Mouse (Mus musculus): ENCODE results near the gene Hsd17b11.
"Not testable (repeated sequence)": the region's sequence is repeated elsewhere in the genome, so short reads cannot be mapped to it uniquely, and the experiment has no call there.

The Hsd17b11 gene

DNA sequence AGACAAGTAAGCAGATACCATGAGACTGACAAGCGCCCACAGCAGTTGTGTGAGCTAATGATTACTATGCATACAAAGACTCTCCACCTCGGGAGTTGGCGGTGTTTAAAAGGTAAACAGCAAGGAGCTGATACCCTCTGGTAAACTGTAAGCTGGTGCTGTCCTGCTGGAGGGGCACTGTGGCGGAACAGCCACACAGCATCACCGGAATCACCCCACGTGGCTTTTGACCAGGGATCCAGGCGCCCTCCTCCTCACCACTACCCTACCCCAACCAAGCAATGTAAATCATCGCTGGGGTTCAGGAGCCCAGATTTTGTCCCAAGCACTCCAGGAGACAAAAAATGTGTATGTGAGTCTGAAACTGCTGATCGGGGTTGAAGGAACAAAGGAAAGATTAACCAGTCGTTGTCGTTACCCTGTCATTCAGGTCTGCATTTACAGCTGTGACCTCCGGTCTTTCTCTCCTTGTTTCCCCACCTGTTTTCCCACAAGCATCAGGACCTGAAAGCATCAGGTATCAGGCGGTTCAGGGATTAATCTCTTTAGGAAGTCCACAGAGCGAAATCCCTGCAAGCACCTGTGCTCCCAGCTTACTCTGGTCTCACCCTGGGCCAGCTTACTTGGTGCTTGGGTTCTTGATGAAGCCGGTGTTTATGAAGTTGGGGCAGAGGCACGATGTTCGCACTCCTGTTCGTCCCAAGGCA is 19.0 kb downstream of the Hsd17b11 start:
- in situ Hi-C loops (cut with MboI; ENCODE audit: low pct_unique_long_range_greater_than_20kb in 1 of 2, low sequenced_read_pairs in 2 of 2, unreplicated experiment in 1 of 2) = no loop called here

DNA sequence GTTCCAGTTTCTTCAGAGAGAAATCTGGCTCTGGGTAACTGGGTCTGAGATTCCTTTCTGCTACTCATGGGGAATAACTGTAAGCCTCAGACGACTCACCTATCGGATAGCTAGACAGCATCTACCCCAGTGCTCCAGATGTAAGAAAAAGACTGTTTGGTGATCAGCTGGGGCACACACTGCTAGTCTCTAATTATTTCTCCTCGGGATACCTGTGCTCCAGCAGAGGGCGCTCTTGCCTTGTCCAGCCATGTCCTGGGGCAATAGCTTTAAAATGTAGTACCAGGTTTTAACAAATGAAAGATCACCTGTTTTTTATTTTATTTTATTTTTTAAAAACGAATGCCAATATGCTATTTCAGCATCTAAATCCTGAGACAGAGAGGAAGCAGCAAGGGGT is 22.0 kb downstream of the Hsd17b11 start:
- in situ Hi-C loops (cut with MboI; ENCODE audit: low pct_unique_long_range_greater_than_20kb in 1 of 2, low sequenced_read_pairs in 2 of 2, unreplicated experiment in 1 of 2) = loop anchor here in 1 of 2 experiments (5.0 to 10.0 kb wide), 2 partner anchors 38 to 335 kb away; no protein-coding TSS in a partner anchor

DNA sequence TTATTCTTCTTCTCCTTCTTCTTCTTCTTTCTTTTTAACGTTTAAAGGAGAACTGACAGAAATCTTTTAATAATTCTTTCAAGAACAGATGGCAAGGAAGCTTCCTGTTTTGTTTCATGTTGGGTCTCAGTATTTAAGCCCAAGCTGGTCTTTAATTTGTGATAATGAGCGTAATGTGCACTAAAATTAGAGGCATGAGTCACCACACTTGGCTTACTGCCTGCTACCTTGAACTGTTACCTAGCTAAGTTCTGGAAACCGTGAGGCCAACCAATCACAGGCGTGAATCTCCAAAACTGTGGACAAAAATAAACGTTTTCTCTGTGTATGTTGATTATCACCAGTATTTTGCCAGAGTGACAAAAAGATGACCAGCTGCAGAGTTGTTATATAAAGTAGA is 23.0 kb downstream of the Hsd17b11 start:
- in situ Hi-C loops (cut with MboI; ENCODE audit: low pct_unique_long_range_greater_than_20kb in 1 of 2, low sequenced_read_pairs in 2 of 2, unreplicated experiment in 1 of 2) = loop anchor here in 1 of 2 experiments (5.0 to 10.0 kb wide), 2 partner anchors 39 to 336 kb away; no protein-coding TSS in a partner anchor

DNA sequence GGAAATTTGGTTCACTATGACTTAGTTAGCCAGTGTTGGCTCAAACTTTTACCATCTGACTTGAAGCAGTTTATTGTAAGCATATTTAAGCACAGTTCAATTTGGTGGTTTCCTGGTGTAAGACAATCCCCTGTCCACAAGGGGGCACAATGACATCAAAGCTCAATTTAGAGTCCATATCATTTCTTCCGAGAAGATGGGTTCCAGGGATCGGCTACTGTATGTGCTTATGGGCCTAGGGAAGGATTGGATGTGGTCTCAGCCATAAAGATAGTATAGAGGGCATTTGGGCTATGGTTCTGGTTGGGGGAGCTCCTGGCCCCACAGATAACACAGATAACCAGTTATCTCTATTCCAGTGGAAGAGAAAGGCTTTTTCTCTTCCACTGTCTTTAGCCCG is 26.5 kb downstream of the Hsd17b11 start:
- in situ Hi-C loops (cut with MboI; ENCODE audit: low pct_unique_long_range_greater_than_20kb in 1 of 2, low sequenced_read_pairs in 2 of 2, unreplicated experiment in 1 of 2) = loop anchor here in 1 of 2 experiments (5.0 to 10.0 kb wide), 2 partner anchors 42 to 340 kb away; no protein-coding TSS in a partner anchor

DNA sequence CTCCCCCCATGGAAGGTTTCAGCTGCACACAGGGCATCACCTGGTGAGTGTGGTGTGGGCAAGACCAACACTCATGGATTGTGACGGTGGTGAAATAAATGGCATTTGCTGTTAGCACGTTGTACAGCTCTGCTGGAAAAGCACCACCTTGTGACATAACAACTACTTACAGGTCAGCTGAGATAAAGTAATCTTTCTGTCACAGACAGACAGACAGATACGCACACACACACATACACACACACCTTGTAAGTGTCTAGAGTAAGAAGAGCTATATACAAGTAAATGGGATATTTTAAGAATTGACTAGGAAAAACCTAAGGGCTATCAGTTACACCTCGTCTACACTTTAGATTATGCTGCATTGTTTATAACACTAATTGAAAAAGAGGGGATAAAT is 27.1 kb downstream of the Hsd17b11 start:
- in situ Hi-C loops (cut with MboI; ENCODE audit: low pct_unique_long_range_greater_than_20kb in 1 of 2, low sequenced_read_pairs in 2 of 2, unreplicated experiment in 1 of 2) = loop anchor here in 1 of 2 experiments (5.0 to 10.0 kb wide), 2 partner anchors 43 to 340 kb away; no protein-coding TSS in a partner anchor

DNA sequence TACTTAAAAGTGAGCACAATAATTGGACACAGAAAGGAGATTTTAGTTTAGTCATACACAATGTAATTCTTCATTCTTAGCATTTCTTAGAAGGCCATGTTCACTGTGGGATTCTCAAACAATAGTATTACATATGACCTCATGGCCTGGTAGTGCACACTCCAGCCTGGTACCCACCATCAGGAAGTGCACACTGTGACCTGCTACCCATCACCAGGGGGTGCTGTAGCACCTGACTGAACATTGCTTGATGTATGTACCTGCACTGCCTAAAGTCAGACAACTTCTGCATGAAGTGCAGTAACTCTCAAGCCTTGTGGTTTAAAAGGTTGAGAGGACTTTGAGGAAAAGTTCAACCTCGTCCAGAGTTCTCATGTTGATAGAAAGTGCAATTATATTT is 28.1 kb downstream of the Hsd17b11 start:
- in situ Hi-C loops (cut with MboI; ENCODE audit: low pct_unique_long_range_greater_than_20kb in 1 of 2, low sequenced_read_pairs in 2 of 2, unreplicated experiment in 1 of 2) = loop anchor here in 1 of 2 experiments (10.0 kb wide), 1 partner anchor 341 kb away; no protein-coding TSS in a partner anchor

DNA sequence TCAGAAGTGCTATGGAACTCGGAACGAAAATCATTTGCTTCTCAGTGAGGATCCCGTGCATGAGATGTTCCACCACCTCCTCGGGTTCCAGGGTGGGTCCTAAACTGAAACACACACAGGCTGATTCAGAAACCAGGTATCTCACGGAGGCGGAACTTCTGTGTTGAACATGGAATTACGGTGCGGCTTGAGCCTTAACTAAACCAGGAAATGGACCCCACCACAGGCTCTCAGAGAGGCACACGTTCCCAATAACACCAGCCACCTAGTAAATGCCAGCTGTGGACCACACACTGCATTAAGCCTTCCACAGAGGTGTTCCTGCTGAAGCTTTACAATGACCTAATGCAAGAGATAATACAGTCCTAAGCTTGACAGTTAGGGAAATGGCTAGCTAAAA is 28.9 kb downstream of the Hsd17b11 start:
- in situ Hi-C loops (cut with MboI; ENCODE audit: low pct_unique_long_range_greater_than_20kb in 1 of 2, low sequenced_read_pairs in 2 of 2, unreplicated experiment in 1 of 2) = loop anchor here in 1 of 2 experiments (10.0 kb wide), 1 partner anchor 342 kb away; no protein-coding TSS in a partner anchor

DNA sequence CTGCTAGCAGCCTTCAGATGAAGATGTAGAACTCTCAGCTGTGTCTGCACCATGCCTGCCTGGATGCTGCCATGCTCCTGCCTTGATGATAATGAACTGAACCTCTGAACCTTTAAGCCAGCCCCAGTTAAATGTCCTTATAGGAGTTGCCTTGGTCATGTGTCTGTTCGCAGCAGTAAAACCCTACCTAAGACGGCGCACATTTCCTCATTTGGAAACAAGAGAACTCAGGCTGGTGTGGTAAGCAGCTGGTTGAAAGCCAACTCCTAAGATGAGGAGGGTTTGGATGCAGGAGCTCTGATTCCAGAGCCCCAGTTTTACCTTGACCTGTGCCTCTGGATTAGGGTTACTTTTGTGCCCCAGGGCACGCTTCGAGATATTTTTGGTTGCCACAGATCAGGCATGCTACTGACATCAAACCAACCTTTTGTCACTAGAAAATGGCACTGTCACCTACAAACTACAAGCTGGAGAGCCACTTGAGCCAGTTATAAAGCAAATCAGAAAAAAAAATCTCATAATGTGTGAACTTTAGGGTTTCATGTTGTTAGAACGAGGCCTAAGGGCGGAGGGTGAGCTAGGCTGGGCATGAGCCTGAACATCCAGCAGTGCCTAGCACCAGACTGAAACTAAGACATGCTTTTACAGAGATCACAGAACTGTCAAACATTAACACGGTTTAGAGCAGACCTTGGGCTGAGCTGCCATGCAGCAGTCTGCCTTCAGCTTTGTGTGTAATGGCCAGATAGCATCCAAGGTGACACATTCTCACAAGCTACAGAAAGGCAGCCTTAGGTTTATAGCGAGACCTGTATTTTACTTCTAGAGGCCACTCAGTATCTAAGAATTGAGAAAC is 40.8 kb downstream of the Hsd17b11 start:
- in situ Hi-C loops (cut with MboI; ENCODE audit: low pct_unique_long_range_greater_than_20kb in 1 of 2, low sequenced_read_pairs in 2 of 2, unreplicated experiment in 1 of 2) = no loop called here

DNA sequence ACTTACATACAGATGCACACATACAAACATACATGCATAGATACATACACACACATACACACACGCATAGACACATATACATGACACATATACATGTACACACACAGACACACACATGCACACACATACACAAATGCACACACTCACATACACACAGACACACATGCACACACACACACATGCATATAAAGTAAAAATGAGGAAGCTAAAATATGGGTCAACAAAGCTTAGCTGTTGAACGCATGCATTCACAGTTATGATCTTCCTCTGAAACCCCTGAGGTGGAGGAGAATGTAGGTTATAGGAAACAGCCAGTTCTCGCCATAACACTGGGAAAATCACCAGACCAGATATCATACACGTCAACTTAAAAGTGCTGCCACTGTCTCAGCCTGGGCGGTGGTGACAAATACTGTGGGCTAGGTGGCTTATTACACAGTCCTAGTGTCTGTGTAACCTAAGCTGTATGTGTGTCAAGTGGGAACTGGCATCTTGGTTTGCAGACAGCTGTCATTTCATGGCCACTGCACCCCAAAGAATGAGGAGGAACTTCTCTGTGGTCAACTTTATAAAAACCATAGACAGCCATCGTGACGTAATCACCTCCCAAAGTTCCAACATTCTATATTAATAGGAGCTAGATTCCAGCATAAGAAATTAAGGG is 43.7 kb downstream of the Hsd17b11 start:
- in situ Hi-C loops (cut with MboI; ENCODE audit: low pct_unique_long_range_greater_than_20kb in 1 of 2, low sequenced_read_pairs in 2 of 2, unreplicated experiment in 1 of 2) = no loop called here

DNA sequence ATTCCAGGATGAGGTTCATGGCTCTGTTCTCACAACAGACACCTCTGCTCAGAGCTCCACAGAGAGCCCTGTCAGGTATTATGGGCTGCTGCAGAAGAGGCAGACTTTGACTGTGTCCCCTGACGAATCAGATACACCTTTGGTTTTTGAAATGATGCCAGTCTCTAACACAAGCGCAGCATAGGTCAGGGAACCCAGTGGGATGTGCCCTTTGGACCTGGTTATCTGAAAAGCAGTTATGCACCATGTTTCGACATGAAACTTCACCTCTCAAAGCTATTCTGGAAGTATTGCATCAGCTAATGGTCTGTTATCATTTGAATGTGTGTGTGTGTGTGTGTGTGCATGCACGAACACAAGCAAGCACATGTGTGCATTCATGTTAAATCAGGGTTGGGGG is 44.4 kb downstream of the Hsd17b11 start, which contains the start of gene Hsd17b13:
Gene Hsd17b13, minus strand, starts transcription at position 114 of the 400 bp plus-strand sequence.
- in situ Hi-C loops (cut with MboI; ENCODE audit: low pct_unique_long_range_greater_than_20kb in 1 of 2, low sequenced_read_pairs in 2 of 2, unreplicated experiment in 1 of 2) = no loop called here

DNA sequence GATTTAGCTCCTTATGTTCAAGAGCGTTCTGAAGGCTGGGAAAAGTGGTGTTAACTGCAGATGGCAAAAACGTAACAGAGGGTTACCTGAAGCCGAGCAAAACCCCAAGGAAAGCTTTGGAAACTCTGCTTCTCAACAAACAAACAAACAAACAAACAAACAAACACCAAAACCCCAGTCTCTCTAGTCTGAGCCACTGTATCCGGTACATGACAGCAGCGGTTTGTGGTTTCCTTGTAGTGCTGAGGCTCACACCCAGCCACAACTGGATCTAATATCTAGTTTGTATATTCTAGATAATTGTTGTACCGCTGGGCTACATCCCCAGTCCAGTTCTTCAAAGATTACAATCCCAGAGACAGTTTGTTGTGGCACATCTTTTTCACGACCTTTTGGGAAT is 46.0 kb downstream of the Hsd17b11 start:
- in situ Hi-C loops (cut with MboI; ENCODE audit: low pct_unique_long_range_greater_than_20kb in 1 of 2, low sequenced_read_pairs in 2 of 2, unreplicated experiment in 1 of 2) = no loop called here

DNA sequence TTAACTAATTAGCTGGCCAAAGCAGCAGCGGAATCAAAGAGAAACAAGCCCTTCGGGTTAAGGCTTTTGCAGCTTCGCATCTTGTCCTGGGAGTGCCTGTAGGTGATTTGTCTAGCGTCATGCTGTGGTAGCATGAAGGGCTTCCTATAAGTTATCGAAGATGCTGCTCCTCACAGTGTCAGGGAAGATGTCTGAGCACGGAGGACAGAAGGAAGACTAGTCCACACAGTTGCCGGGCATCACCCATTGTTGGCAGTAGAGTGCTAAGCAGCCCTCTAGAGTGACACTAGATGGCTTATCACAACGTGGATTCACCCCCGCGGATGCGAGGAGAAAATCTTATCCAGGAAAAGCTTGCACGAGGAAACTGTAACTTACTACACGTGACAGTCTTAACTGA is 48.9 kb downstream of the Hsd17b11 start:
- in situ Hi-C loops (cut with MboI; ENCODE audit: low pct_unique_long_range_greater_than_20kb in 1 of 2, low sequenced_read_pairs in 2 of 2, unreplicated experiment in 1 of 2) = no loop called here

DNA sequence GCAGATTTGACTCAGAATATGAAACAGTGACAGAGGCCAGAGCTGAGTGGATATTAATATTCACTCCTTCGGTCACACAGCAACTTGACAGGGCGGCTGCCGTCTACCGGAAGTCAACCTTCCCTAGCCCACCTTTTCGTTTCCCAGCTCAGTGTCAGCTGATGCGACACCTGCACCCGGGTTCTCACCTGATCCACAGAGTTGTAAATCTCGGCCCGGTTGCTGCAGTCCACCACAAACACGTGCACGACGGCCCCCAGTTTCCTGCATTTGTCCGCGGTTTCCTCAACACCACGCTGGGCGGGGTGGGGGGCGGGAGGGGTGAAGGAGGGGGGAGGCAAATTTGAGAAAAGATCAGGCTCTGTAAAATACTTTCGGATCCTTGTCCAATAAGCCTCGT is 49.3 kb downstream of the Hsd17b11 start:
- in situ Hi-C loops (cut with MboI; ENCODE audit: low pct_unique_long_range_greater_than_20kb in 1 of 2, low sequenced_read_pairs in 2 of 2, unreplicated experiment in 1 of 2) = no loop called here

DNA sequence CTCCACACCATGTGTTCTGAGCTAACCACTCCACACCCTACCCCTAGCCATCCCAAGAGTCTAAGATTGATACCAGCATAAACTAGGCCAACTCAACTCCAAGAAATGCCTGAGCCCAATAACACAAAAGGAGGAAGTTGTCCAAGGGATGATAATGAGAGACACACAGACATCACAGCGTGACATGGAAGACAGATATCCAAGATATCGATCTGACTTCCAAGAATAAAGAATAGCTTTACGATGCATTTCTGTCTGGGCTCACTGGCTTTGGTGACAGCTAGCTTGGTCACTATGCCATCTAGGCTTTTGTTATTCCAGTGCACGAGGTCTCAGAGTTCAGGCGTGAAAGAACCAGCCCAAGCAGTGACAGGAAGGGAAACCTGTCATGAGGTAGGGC is 50.7 kb downstream of the Hsd17b11 start:
- in situ Hi-C loops (cut with MboI; ENCODE audit: low pct_unique_long_range_greater_than_20kb in 1 of 2, low sequenced_read_pairs in 2 of 2, unreplicated experiment in 1 of 2) = no loop called here

DNA sequence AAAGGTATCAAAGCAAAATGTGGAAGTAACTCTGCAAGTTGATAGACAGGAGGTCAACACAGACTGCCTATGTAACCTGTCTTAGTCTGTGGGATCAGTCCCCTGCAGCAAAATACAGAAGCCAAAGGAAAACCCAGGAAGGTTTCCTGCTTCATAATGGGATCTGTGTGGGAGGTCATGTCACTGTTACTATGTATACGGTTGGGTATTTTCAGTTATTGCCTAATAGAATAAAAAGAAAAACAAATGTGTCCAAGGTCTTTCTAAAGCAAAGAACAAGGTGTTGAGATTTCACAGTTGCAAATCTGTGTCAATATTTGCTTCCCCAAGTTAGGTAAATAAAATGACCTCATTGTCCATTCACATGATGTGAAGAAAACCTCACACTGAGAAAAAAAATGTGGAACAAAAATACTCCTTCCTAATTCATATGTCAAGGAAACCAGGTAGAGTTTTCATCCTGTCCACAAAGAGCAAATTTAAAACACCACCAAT is 58.7 kb downstream of the Hsd17b11 start:
- in situ Hi-C loops (cut with MboI; ENCODE audit: low pct_unique_long_range_greater_than_20kb in 1 of 2, low sequenced_read_pairs in 2 of 2, unreplicated experiment in 1 of 2) = no loop called here

DNA sequence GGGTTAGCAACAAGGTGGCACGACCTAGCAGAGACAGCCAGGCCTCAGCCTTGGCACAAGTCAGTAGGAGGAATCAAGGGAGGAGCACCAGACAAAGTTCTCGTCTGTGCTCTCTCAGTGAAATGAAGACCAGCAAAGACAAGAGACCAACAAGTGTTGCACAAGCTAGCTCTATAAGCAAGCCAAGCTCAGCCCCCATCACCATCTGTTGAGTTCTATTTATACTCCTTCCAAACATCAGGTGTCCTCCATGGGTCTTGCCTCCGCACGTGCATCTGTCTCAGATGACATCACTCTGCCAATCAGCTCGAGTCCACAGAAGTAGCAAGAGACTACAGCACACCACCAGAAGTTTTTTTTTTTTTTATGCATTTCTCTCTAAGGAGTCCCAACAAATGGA is 67.1 kb downstream of the Hsd17b11 start:
- in situ Hi-C loops (cut with MboI; ENCODE audit: low pct_unique_long_range_greater_than_20kb in 1 of 2, low sequenced_read_pairs in 2 of 2, unreplicated experiment in 1 of 2) = no loop called here

DNA sequence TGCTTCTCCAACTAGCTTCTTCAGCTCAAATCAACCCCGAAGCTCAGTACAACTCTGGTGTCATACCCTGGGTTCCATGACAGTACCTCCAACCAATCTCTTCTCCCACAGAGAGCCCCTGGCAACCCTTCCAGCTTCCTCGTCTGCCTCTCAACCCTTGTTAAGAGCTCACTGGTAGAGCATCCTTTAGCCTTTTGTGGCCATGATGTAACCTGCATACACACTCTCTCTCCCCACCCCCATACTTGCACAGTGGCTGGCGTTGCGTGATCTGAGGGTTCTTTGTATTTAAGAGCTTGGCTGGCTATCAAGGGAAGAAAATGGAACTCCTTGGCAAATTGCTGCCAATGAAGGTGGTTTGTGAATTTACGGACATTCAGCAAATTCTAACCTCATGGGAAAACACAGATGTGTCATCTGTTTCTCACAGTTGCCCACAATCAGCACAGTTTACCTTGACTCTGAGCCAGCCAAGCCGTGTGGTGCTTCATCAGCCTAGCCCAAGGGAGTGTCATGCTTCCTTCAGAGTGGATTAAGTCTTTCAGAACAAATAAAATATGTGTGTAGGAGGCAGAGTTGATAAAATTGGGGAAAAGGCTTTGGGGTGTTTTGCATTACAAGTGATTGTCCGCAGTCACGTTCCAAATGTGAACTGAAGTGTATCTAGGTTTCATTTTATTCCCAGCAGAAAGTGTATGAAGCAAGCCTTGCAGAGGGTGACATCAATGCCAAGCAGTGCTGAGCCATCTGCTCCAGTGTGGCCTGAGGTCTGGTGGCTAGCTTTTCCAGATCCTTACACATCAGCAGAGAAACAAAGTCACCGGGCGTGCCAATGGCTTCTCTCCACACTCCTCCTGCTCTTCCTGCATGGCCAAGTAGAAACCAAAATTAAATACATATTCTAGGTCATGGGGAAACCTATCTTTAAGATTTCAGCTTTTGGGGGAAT is 68.3 kb downstream of the Hsd17b11 start:
- in situ Hi-C loops (cut with MboI; ENCODE audit: low pct_unique_long_range_greater_than_20kb in 1 of 2, low sequenced_read_pairs in 2 of 2, unreplicated experiment in 1 of 2) = no loop called here

DNA sequence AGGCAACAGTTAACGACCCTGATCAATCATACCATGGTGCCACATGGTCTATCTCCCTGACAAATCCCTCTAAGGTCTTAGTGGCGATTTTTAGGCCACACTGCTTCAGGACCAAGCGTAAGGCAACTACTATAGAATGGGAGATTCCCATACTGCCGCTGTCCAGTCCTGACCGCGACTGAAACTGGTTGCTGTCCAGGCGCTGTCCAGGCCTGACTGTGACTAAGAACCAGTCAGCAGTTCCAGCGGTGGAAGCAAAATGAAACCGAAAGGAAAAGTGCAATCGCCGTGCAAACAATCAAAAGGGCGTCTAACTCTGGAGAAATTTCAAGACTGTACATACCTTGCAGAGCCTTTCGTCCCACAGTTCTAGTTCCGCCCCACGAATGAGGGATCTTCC is 71.6 kb downstream of the Hsd17b11 start:
- in situ Hi-C loops (cut with MboI; ENCODE audit: low pct_unique_long_range_greater_than_20kb in 1 of 2, low sequenced_read_pairs in 2 of 2, unreplicated experiment in 1 of 2) = not testable (repeated sequence)
